Mouse (Mus musculus) kidney, adult 9 months (tissue): ENCODE measurements around the gene Slc38a3.

Source experiments
- DNase-seq: peaks from one replicate; pipeline ENCODE4 v3.0.0; 2022

Gene Slc38a3

DNA sequence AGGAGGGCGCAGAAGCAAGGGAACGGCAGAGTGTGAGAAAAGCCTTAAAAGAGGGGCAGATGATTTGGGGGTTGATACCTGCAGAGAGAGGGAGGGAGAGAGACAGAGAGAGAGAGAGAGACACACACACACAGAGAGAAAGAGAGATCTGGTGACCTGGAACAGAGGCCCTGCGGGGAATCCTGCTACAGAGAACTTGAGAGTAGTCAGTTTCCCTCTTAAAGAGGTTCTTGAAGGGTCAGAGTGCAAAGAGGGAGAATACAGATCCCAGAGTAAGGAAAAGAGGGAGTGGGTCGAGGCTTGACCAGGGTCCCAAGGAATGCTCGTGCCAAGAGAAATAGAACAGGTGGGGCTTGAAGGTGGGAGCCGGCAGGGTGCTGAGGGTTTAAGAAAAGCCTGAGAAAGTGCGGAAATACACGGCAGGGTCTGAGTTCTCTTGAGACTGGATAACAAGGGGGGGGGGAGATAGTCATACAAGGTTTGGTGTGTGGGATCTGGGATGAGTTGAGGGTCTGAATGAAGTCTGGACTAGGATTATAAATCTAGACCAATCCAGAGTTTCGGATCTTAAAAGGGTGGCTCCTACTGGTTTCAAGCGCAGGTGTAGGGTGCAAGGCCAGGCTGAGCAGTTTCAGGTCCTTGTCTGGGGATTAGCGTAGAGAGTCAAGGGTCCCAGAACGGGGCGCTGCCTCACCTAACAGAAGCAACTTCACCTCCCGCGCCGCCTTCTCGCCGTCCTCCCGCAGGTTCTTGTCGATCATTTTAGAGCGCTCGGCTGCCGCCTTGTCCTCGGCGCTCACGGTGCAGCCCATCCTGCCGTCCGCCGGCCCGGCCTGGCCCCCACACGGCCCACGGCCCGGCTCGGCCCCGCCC lies 34.7 kb downstream of the Slc38a3 start:
- no peak for DNase-seq

DNA sequence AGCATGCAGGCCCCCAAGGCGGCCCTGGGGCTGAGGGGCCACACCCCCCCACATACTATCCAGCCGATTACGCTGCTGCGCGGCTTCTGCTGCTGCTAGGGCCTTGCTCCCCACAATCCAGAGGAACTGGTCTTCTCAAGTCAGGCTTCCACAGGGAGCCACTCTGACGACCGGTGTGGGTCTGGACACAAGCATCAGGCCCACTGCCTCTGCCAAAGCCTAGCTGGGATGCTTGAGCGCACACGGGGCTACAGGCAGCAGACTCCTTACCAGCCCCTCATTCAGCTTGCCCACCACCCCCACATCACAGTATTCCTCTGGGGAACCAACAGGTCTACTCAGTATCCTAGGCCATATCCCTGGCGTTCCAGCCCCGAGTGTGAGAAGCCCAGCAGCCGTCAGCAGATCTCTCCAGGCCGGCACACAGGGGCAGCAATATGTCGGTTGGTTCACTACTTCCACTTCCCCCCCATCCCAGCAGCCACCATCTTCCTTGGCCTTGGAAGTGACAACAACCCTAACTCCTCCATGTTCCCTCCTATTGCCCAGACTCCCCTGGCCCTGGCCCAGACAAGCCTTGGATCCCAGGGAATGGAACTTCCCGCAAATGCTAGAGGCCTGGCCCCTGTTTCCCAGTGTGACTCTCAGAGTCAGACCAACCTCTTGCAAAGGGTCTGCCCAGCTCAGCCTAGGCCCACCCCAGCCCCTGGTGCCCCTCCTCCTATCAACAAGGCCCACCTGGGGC lies 35.5 kb downstream of the Slc38a3 start:
- no peak for DNase-seq

DNA sequence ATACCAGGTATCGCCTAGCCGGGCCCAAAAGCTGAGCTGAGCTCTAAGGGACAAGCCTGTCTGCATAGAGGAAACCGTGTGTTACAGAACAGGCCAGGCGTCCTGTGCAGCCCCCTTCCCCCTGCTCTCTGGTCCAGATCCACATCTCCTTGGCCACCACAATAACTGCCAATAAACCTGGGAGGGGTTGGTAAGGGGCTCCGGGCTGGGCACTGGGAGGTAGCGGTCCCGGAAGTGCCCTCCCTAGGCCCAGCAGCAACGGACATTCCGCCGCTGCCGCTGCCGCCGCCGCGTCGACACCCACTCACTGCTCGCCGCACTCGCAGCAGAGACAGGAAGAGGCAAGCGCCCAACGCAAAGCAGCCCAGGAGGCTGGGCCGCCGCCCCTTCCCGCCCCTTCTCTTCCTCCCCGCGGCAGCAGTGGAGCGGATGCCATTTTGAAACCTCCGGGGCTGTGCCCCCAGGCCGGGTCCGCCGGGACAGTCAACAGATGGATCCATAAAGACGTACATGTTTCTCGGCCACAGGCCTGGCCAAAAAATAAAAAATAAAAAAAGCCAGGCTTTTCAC lies 36.2 kb downstream of the Slc38a3 start:
- DNase-seq, result peak; percentile 80

DNA sequence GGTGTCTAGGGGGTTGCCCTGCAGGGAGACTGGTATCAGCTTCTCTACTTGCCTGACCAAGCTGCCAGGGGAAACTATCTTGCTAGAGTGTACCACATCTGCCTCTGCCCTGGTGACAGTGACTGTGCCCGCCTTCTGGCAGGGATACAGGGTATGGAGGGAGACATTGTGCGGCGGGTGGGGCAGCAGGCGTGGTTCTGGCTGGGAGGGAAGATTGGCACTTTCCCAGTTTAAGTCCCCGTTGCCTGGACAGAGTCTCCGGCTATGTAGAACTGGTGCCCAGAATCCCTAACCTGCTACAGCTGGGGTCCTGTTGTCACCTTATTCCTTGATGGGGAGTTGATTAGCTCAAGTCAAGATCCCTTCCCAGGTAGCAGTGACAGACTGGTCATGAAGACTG lies 36.9 kb downstream of the Slc38a3 start:
- DNase-seq, result no peak

DNA sequence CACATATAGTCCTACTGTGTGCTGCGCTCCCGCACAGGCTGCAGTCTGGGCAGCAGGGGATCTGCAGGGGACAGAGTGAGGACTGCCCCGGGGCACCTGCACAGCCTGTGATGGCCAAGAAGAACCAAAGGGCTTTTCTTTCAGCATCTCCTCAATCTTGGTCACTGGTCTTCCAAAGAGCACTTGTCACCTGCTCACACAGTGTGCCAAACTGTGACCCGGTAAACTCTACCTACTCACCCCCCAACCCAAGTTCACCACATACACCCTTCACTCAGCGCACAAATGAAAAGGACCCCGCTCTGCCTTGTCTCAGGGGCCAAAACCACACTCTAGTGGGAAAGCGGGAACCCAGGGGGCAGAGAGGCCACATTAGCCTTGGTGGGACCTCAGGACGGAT lies 37.5 kb downstream of the Slc38a3 start:
- DNase-seq, result no peak

DNA sequence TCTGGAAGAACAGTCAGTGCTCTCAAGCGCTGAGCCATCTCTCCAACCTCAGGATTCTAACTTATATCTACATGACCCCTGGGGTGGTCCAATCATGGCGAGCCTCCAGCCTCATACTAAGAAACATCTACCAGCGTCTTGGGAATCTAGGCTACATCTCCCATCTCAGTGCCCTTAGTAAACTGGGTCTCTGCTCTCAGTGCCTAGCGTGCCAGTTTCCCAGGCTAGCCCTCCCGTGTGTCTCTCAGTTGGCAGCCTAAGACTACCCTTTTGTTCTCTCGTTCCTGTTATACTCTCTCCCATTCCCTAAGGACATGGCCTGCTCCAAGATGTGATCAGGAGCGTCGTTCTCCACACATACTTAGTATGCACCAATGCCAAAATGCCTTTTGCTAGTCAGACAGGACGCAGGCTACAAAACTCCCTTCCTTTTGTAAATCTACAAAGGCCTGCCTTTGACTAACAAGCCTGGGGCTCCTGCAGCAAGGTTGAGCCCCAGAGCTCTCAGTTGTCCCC lies 38.0 kb downstream of the Slc38a3 start:
- DNase-seq, result no peak

DNA sequence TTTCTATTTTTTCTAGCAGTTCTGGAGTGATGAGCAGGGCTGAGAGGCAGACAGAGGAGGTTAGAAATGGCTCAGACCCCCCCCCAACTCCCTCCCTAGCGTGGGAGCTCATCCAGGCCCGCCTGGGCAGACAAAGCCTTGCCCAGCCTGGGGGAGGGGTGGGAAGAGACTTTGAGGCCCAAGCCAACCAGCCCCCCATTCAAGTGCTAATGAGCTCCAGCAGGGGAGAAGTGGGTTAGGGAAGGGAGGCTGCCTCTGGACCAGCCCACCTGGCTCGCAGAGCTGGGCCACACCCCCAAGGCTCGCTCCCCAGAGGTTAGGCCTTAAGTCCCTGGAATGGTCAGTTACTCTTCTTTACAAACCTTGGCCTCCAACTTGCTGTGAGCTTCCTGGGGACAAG lies 38.8 kb downstream of the Slc38a3 start:
- no peak for DNase-seq

DNA sequence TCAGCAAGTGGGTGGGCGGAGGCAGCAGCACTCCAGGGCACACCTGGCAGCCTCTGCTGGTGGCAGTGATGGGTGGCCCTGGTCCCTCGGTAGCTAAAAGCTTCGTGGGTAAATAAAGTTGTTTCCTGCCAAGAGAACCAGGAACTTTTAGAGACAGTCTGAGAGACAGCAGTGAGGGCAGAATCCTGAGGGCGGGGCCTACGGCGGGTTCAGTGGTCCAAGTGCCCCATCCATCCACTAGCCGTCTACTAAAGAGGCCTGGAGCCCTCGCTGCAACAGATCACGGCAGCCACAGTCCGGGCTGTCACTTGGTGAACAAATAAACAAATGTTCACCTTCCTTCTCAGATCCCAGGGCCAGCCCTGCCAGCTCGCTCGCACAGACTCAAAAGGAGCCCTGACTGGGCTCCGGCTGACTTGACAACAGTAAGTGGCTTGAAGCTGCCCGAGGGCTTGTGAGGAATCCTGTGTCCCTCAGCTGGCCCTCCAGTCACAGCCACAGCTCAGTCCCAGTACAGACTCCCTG lies 39.4 kb downstream of the Slc38a3 start:
- DNase-seq, result no peak

DNA sequence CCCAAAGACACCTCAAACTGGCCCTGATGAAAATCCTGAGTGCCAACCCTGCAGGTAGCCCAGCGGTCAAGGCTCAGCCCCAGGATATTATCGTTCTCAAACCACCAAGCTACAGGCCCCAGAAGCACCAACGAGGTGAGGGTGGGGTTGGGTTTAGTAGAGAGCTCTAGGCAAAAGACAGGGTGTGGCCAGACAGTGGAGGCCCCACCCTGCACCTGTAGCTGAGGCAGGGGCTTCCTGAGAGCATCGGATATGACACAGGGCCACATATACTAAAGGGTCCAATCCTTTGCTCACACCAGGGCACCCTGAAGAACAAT lies 40.0 kb downstream of the Slc38a3 start:
- no peak for DNase-seq

DNA sequence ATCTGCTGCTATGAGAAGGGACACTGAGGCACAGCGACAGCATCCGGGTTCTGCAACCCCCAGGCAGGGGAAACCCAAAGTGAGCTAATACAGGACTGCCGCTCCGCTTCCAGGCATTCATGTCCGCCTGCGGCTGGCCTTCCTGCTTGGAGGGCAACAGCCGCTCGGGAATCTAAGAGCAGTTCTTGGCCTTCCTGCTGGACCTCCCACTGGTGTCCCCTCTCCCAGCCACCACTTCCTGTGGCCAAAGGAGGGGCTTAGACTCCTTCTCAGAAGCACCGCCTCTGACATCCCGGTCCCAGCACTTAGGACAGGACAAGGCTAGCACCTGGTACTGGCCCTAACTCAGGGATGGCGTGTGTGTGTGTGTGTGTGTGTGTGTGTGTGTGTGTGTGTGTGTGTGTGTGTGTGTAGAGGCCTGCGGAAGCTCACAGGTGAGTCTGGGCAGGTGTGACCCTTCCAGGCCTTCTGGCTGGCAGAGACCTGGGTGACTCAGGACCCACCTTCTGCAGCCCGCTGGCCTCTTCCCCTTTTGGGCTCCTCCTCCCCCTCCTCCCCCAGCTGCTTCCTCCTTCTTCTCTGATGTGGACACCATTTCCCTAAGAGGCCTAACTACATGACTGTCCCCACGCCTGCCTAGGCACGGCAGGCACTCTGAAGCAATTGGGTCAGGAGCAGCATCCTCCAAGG lies 40.5 kb downstream of the Slc38a3 start:
- peak; percentile 72 for DNase-seq

DNA sequence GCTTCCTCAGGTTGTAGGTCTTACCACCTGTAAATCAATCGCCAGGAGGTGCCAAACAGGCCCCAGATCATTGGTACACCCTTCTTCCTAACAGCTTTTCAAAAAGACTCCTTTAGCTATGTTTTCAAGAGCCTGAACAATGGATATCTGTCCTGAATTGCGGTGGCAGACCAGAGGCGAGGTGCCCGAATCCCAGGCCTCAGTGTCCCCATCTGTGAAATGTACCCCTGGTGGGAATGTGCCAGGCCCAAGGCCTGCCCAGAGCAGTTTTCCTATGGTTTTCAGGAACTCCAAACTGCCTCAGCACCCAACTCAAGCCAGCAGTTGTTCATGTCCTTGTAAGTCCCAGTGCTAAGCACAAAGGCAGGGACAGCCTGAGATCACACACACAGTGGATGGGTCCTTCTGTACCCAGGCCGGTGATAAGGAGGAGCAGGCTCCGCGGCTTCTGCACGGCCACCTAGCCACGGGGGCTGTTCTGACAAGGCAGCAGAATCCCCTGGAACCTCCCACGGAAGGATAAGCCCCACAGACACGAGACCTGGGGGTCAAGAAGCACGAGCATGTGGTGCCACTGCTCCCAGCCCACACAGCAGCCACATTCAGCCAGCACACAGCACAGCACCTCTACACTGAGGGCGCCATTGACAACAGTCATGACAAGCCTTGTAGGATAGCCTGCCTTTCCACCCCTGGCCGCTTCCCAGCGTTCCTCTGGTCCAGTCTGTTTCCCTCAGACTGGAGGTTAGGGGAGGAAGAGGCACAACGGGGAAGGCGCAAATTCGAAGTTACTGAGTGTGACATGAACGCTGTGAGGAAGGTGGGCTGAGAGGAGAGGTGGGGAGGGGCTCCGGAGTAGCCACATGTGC lies 41.7 kb downstream of the Slc38a3 start:
- no peak for DNase-seq

DNA sequence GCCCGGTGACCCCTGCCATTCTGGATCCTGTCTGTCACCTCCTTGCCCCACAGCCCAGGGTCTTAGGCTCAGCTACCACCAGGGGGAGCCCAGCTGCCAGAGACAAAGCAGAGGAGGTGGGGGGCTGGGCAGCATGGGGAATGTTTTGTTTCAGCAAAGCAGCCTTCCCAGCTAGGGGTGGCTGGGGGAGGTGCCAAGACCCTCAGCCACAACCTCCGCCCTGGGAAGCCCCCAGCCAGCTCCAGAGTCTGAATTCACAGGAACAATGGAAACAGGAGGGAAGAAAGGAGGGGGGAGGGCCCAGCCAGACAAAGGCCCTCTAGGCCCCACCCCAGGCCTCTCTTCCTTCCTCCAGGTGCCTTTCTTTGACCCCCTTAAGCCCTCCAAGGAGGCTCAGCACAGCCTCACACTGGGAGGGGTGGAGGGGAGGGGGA lies 42.5 kb downstream of the Slc38a3 start:
- peak; percentile 83 for DNase-seq

DNA sequence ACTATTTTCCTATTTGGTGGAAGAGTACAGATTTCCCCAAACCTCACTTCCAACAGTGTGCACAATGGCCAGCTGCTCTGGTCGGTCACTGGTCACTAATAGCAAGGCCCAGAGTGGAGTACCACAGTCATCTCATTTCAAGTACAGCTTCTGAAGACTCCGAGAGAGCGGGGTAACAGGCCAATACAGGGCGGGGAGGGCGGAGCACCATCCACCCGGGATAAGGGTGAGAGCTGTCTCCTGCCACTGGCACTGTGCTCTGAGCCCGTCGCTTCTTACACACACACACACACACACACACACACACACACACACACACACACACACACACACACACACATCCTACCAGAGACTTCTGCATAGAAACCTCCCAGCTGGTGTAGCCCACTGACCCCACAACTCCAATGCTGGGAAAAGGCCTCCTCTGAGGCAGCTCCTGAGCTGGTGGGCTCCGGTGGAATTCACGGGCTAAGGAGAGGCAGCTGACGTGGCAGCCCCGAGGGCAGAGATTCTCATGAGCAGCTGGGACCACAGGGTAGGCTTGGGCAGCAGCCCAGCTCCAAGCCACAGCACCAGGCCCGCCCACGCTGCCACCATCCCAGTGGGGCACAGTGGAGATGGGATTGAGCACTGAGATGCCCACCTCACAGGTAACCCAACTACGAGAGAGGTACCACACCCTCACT lies 43.0 kb downstream of the Slc38a3 start:
- no peak for DNase-seq

DNA sequence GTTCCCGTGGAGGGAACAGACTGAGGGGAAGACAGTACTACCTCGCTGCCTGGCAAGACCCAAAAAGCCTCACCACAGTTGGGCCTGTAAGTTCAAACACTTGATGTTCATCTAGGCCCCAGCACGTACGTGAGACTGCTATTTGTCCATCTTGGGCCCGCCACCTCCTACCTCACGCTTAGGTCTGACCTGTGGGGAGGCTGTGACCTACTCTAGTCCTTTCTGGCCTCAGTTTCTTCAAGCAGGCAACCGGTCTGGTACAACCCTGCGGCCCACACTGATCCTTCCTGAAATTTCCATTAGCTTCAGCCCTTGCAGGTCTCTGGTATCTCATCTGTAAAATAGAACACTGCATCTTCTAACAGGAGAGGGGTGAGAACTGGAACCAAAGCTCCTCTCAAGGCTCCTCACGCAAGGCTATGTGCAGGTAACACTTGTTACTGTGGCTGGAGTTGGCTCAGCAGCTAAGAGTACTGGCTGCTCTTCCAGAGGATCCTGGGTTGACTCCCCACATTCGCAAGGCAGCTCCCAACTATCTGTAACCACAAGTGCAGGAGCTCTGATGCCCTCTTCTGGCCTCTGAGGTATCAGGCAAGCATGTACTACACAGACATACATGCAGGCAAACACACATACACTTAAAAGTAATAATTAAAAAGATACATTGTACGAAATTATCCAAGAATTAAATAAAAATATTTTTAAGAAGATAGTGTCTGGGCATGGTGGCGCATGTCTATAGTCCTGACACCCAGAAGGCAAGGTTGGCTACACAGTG lies 43.8 kb downstream of the Slc38a3 start:
- DNase-seq, result no peak

DNA sequence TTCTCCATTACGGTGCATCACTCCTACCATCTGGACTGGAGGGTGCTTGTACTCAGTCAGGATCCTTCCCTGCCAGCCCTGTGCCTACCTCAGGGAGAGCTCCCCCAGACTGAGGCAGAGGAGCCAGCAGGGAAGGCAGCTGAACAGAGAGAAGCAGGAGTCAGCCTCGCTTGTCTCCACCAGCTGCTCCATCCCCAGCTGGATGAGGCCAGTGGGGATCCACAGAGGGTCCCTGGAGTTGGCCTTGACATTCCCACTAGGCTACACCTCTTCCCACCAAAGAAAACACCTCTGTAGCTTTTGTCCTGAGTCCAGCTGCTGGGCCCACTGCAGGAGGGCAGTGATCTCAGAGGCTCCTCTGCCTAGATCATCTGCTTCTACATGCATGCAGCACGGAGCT lies 44.4 kb downstream of the Slc38a3 start:
- no peak for DNase-seq

DNA sequence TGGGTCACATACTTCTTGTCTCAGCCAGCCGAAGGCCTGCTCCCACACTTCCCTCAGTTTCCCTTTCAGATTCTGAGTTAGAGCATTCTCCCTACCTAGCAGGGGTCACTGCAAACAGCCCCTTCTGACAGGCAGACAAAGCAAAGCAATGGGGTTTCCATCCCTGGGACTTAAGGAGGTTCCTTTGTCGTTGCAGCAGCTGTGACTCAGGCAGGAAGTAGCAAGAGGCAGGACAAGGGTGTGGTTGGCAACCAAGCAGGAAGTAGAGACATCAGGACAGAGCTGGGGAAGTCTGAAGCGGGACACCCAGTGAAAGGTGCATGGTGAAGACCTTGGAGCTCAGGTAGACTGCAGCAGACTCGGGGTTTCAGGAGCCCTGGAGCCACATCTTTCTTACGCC lies 44.8 kb downstream of the Slc38a3 start:
- DNase-seq, result peak; percentile 54

DNA sequence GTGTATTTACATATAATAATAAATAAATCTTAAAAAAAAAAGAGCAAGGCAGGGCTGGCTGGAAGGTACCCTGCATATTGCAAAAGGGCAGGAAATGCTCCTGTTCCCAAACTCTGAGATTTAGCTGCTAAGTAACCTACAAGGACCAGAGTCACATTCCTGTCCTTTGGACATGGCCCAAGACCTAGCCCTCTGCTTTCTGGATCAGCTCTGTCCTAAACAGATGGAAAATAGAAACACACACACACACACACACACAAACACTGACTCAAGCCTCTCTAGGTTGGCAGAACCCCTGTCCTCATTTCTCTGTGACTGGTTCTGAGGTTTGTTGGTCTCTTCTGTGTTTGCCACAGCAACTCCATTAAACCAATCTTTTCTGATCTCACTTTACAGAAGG lies 48.4 kb downstream of the Slc38a3 start:
- no peak for DNase-seq

DNA sequence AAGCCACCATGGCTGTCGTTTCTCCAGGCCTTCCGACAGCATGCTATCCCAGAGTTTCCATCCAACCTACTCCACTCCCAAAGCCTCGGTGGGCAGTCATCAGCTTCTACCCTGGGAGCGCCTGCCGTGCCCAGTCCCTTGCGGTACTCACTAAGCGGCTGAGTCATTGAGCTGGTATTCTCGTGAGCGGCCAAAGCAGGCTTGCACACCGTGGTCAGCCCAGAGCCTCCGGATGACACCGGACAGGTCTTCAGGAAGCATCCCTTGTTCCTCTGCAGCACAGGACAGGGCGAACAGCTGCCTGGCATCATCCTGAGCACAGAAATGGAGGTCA lies 49.8 kb downstream of the Slc38a3 start:
- peak; percentile 41 for DNase-seq

DNA sequence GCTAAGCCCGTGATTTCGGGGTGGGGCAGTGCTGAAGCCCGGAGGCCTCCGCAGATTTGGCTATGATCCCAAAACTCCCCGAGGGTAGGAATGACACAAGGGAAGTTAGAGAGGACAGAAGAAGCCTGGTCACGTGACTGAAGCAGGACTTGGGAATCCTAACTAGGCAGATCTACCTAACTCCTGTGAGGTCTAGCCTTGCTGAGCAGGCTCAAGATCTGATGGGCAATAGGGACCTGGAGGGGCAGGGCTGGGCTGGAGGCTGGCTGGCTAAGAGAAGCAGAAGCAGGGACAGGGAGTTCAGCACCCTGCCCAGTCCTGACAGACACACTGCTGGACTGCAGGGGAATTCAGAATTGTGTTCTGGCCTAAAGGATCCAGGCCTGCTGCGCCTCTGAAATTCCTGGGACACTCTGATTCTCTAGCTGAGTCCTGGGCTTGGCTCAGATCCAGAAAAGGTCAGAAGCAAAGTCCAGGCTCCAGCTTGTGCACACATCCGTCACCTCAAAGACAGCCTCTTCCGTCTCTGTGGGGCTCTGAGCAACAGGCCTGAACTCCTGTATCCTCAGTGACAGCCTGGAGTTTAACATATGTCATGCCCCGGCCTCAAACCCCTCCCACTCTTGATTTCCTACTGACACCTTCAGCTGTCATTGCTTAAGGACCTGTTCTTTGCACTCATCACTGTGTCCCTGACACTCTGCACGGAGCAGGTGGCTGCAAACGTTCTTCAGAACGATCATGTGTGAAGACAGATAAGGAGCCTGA lies 50.4 kb downstream of the Slc38a3 start:
- DNase-seq, result peak; percentile 93

DNA sequence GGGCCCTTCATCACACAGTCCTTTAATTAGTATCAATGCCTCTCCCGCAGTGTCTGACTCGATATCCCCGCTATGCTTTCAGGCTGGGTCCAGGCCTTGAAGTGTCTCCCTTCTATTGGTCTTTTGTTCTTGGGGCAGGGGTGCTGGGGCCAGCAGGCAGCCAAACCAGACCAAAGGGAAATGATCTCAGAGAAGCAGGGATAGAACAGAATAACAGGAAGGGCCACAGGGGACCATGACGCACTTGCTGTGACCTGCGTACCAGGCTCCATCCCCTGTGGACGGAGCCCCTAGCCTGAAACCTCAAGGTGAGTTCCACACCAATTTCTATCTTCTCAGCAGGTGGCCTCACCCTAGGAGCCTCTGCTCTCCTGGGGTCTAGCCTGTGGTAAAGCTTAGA lies 51.2 kb downstream of the Slc38a3 start:
- DNase-seq, result no peak
